Mouse (Mus musculus): ENCODE data around the gene Gm20388. TPM values are rescaled to one million over a fixed set of nuclear protein-coding genes. Genes with fewer than 3 reads are reported as not detected.
"Not testable (repeated sequence)": the region's sequence is repeated elsewhere in the genome, so short reads cannot be mapped to it uniquely, and the experiment has no call there.

Gm20388 gene
- polyA plus RNA-seq, 1 experiment from 2014 or later: 7.4 TPM

DNA sequence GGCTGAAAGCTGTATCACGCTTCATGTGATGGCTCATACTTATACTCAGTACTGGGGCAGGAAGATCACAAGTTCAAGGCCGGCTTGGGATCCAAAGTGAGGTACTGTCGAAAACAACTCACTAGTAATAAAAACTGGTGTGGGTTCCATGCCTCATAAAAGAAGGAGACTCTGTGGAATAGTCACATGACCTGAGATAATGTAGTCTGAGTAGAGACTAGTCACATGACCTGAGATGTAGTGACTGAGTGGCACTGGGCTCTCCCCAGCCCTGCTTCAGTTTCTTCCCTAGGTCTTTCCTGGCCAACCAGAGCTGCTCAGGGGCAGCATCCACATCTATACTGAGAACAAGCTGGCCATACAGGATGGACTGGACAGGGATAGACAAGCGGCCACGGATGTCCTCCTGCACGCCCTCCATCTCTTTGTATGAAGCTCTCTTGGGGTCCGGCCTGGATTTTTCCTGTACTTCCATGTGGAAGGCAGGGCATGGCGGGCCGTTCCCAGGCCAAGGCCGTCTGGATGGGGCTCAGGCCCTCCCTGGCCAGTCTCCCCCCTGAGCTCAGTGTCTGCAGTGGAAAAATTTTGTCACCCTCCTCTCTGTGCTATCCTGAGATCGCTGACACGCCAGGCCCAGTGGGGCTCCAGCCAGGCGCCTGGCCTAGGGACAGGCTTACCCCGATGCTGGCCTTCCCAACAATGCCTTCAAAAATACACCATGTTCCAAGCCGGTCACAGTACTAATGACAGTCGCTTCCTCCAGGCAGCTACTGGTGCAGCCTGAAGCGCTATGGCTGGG is 2713.4 kb downstream of the Gm20388 start:
- Histone ChIP-seq H3K27me3 (0 out of 2 replicates have a peak, but pooled peaks cover 5% of the 10 kb centered on the region), H3K4me1 (peaks cover 25% of the 10 kb centered on the region)
- ATAC-seq (replicated peaks; ENCODE audit: low FRiP score): no peak

DNA sequence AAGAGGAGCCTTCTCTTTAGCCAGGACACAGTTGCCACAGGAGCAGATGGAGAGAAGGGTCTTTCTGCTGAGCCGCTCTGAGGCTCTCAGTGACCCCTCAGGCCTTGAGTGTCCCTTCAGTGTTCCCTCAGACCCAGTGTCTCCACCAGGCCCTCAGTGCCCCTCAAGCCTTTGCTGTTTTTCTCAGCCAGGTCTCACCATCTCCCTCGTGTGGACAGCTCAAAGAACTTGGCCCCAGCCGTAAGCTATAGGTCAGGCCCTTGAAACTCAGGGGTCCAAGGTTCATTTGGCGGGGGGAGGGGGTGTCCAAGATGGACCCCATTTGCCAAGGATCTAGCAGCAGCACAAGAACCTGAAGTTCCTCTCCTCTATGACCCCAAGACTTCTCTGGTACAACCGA is 2714.0 kb downstream of the Gm20388 start:
- ATAC-seq (replicated peaks; ENCODE audit: low FRiP score): no peak
- no peaks in the 10 kb centered on the region for H3K36me3 ChIP-seq
- H3K4me1 ChIP-seq: peaks cover 22% of the 10 kb centered on the region

More for the DNA sequence above, 2713.4 kb downstream of the Gm20388 start:
- H3K27ac ChIP-seq: no peak overlapping the region
- no peaks in the 10 kb centered on the region for H3K9me3 ChIP-seq (replicated peaks)
- no peak overlapping the region for H3K4me2 ChIP-seq
- H3K4me3 ChIP-seq (replicated peaks): no peak overlapping the region
- no peak overlapping the region for H3K9ac ChIP-seq
- no peaks in the 10 kb centered on the region for H3K36me3 ChIP-seq
- 91% methylated on average over 17 of the region's 17 CpGs for WGBS

DNA sequence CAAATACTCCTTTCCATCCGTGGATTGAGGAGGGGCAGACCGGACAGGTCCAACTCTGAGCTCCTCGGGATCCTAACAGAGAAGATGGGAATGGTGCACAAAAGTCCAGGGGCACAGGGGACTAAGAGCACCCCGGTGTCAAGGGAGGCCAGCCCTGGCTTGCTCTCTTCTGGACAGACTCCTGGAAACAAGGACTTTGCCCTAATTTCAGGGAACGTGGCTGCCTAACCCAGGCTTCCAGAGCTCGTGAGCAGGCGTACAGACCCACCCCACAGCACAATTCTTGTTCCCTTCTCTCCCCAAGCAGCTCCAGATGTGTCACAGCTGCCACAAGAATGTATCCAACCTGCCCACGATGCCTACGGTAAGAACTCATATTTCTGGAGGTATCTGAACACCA is 2715.2 kb downstream of the Gm20388 start:
- no peaks in the 10 kb centered on the region for H3K36me3 ChIP-seq
- no peak overlapping the region for H3K27ac ChIP-seq
- peaks cover 15% of the 10 kb centered on the region for H3K27me3 ChIP-seq
- no peak overlapping the region for H3K4me3 ChIP-seq (replicated peaks)
- 84% methylated on average over 9 of the region's 9 CpGs for WGBS
- H3K9me3 ChIP-seq (replicated peaks): no peaks in the 10 kb centered on the region
- H3K4me2 ChIP-seq: no peak overlapping the region
- ATAC-seq (replicated peaks; ENCODE audit: low FRiP score): no peak
- H3K4me1 ChIP-seq: peaks cover 13% of the 10 kb centered on the region
- H3K9ac ChIP-seq: no peak overlapping the region

More for the DNA sequence above, 2714.0 kb downstream of the Gm20388 start:
- Histone ChIP-seq H3K27me3 (peaks cover 9% of the 10 kb centered on the region), H3K4me3 (replicated peaks) (no peak overlapping the region), H3K9ac (no peak overlapping the region), H3K9me3 (replicated peaks) (no peaks in the 10 kb centered on the region), H3K4me2 (no peak overlapping the region), H3K27ac (no peak overlapping the region)
- 68% methylated on average over 5 of the region's 5 CpGs for WGBS

DNA sequence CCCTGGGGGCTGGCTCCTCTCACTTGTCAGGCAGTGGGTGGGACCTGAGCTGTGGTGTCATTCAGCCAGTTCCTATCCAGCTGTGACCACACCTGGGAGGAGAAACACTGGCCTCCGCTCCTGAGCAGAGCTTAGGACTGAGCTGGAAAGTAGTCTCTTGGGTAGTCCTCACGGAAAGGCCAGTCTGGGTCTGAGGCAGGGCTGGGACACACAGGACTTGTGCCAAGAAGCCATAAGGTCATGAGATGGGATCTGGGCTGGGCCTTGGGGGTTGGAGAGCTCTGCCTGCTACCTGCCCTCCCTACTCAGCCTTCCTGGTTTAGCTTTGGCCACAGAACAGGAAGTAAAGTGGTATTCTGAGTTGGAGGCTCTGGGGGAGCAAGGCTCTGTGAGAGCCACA is 2716.3 kb downstream of the Gm20388 start:
- H3K27me3 ChIP-seq: peaks cover 15% of the 10 kb centered on the region
- H3K27ac ChIP-seq: no peak overlapping the region
- no peak for ATAC-seq (replicated peaks; ENCODE audit: low FRiP score)
- no peaks in the 10 kb centered on the region for H3K9me3 ChIP-seq (replicated peaks)
- H3K36me3 ChIP-seq: no peaks in the 10 kb centered on the region
- WGBS: 79% methylated on average over 2 of the region's 2 CpGs
- peaks cover 5% of the 10 kb centered on the region; the same call in 1 of the 2 replicates for H3K4me1 ChIP-seq
- no peak overlapping the region for H3K9ac ChIP-seq
- no peak overlapping the region for H3K4me2 ChIP-seq
- H3K4me3 ChIP-seq (replicated peaks): no peak overlapping the region

DNA sequence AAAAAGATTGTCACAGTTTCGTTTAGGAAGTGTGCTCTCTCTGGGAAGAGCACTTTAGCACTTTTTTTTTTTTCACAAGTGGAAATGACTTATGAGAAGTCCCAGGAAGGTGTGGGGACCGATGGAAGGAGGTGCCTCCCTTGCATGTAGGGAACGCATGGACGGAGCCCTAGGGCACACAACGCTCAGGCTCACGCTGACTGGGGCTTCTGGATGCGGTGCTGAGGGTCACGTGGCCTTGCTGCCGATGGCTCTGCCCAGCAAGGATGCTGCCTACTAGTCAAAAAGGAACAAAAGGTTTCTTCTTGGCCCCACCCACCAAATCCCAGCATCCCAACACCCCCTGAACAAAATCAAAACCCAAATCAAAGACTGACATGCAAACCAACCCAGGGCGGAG is 2718.7 kb downstream of the Gm20388 start:
- no peak for ATAC-seq (replicated peaks; ENCODE audit: low FRiP score)
- H3K36me3 ChIP-seq: peaks cover 8% of the 10 kb centered on the region; the same call in 1 of the 2 replicates
- 37% methylated on average over 10 of the region's 10 CpGs for WGBS

DNA sequence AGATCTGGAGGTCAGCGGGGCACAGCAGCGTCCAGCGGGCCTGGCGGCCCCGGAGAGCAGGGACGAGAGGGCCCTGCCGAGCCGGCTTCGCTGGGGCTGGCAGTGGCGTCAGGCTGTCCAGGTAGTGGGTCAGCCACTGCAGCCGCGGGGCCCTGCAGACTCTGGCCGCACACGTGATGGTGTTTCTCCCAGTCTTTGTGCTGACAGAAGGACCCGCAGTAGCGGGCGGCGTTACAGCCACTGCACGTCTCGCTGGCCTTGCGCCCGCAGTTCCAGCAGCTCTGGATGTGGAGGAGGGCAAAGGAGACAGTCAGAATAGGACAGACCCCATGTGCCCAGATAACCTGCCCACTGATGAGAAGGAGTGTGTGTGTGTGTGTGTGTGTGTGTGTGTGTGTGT is 2720.1 kb downstream of the Gm20388 start:
- peaks cover 15% of the 10 kb centered on the region for H3K27me3 ChIP-seq
- H3K4me2 ChIP-seq: peak overlapping the region; percentile 14
- H3K36me3 ChIP-seq: peaks cover 8% of the 10 kb centered on the region; the same call in 1 of the 2 replicates
- 0 out of 2 replicates have a peak, but pooled peaks cover 11% of the 10 kb centered on the region for H3K4me1 ChIP-seq
- H3K9me3 ChIP-seq (replicated peaks): no peaks in the 10 kb centered on the region
- 54% methylated on average over 22 of the region's 22 CpGs for WGBS
- H3K9ac ChIP-seq: no peak overlapping the region
- ATAC-seq (replicated peaks; ENCODE audit: low FRiP score): peak; percentile 52
- no peak overlapping the region for H3K27ac ChIP-seq
- H3K4me3 ChIP-seq (replicated peaks): no peak overlapping the region

More for the DNA sequence above, 2718.7 kb downstream of the Gm20388 start:
- Histone ChIP-seq H3K4me1 (0 out of 2 replicates have a peak, but pooled peaks cover 4% of the 10 kb centered on the region), H3K4me3 (replicated peaks) (no peak overlapping the region), H3K9me3 (replicated peaks) (no peaks in the 10 kb centered on the region), H3K9ac (no peak overlapping the region), H3K27me3 (peaks cover 15% of the 10 kb centered on the region), H3K27ac (no peak overlapping the region), H3K4me2 (no peak overlapping the region)

DNA sequence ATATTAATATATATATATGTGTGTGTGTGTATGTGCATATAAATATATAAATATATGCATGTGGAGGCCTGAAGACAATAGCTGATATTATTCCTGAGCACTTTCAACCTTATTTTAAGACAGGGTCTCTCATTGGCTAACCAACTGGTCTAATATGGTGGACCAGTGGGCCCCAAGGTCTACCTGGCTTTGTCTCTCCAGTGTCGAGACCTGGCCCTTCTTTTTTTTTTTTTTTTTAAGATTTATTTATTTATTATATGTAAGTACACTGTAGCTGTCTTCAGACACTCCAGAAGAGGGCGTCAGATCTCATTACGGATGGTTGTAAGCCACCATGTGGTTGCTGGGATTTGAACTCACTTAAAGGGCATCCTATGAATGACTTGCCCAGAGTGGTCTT is 2721.5 kb downstream of the Gm20388 start:
- H3K4me2 ChIP-seq; H3K4me3 ChIP-seq (replicated peaks); H3K27ac ChIP-seq; ATAC-seq (replicated peaks; ENCODE audit: low FRiP score); H3K36me3 ChIP-seq; H3K9ac ChIP-seq; H3K9me3 ChIP-seq (replicated peaks): not testable (repeated sequence)
- WGBS: 71% methylated on average over 3 of the region's 3 CpGs
- peaks cover 15% of the 10 kb centered on the region for H3K27me3 ChIP-seq
- H3K4me1 ChIP-seq: peaks cover 22% of the 10 kb centered on the region; the same call in 1 of the 2 replicates

DNA sequence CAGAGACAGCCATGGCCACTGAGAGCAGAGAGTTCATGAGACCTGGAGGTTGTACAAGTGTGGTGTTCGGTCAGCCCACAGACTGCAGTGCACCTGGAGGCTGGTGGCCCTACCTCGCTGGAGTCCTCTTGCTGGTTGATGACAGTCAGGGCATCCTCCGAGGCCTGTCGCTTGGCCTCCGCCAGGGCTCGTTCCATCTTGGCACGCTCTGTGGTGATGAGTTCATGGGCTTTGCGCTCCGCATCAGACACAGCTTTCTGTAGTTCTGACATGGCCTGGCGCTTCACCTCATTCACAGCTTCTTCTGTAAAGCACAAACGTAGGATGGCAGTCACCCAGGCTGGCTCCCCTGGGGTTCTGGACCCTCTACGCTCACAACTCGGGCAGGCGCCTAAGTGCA is 2722.6 kb downstream of the Gm20388 start:
- H3K4me3 ChIP-seq (replicated peaks): no peak overlapping the region

DNA sequence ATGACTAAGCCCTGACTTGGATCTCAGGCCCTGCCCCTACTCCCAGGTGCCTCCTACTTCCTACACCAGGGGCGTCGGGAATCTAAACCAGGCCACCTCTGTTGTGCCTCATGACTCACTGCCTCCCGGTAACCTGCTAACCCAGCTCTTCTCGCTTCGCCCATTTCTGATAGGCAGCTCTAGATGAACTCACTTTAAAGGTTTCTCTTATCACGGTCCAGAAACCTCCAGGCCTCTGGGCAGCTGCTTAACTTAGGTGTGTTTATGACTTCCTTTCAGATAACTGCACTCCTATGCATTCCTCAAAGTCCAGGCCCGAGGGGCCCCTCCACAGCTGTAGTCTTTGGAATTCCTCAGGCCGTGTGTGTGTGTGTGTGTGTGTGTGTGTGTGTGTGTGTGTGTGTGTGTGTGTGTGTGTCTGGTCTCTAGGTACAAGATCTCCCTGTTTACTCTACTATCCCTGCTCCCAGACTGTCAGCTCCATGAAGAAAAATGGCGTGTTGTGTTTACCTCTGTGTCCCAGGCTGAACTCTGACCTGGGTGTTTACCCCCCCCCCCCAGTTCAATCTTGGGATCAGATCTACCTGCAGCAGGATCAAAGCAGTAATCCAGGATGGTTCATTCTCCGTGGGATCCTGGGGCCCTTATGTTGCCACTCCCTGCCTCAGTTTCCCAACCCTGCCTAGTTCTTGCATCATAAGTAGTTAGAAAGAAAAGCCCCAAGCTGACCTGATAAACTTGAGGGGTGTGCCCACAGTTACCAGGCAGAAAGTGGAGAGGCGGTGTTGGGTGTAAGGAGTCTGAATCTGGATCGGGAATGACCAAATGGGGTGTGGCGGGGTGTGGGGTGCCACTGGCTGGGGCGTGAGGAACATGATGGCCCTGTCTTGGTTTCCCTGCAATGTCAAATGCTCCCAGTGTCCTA is 2725.5 kb downstream of the Gm20388 start:
- Histone ChIP-seq H3K9me3 (replicated peaks) (no peaks in the 10 kb centered on the region), H3K27me3 (no peaks in the 10 kb centered on the region), H3K4me3 (replicated peaks) (no peak overlapping the region), H3K27ac (peak overlapping the region; percentile 61), H3K36me3 (peaks cover 8% of the 10 kb centered on the region; the same call in 1 of the 2 replicates), H3K9ac (no peak overlapping the region), H3K4me1 (peaks cover 37% of the 10 kb centered on the region), H3K4me2 (no peak overlapping the region)
- ATAC-seq (replicated peaks; ENCODE audit: low FRiP score): peak; percentile 73
- 49% methylated on average over 14 of the region's 14 CpGs for WGBS

More for the DNA sequence above, 2722.6 kb downstream of the Gm20388 start:
- peaks cover 22% of the 10 kb centered on the region for H3K4me1 ChIP-seq
- no peak overlapping the region for H3K27ac ChIP-seq
- peaks cover 8% of the 10 kb centered on the region; the same call in 1 of the 2 replicates for H3K36me3 ChIP-seq
- no peak overlapping the region for H3K9ac ChIP-seq
- no peaks in the 10 kb centered on the region for H3K9me3 ChIP-seq (replicated peaks)
- 93% methylated on average over 14 of the region's 14 CpGs for WGBS
- H3K27me3 ChIP-seq: peaks cover 15% of the 10 kb centered on the region
- H3K4me2 ChIP-seq: no peak overlapping the region
- ATAC-seq (replicated peaks; ENCODE audit: low FRiP score): no peak

DNA sequence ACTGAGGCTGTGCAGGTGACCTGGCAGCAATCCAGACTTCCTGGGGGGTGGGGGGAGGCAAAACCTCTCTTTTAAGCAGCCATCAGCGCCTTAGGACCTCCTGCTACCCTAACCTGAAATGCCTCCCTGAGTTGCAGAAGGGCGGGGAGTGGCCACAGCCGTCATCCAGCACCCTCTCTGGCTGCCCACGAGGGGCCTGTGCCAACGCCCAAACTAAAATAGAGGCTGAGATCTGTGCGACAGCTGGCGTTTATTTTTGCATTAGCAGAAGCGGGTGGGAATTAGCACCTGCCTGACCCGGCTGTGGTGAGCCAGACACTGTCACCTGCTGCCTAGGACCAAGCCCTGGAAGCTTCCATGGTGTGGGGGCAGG is 2726.1 kb downstream of the Gm20388 start:
- H3K27me3 ChIP-seq: no peaks in the 10 kb centered on the region
- no peak for ATAC-seq (replicated peaks; ENCODE audit: low FRiP score)
- no peaks in the 10 kb centered on the region for H3K9me3 ChIP-seq (replicated peaks)
- no peak overlapping the region for H3K4me2 ChIP-seq
- H3K4me1 ChIP-seq: peaks cover 41% of the 10 kb centered on the region
- 61% methylated on average over 9 of the region's 9 CpGs for WGBS
- peaks cover 8% of the 10 kb centered on the region; the same call in 1 of the 2 replicates for H3K36me3 ChIP-seq
- H3K4me3 ChIP-seq (replicated peaks): no peak overlapping the region
- no peak overlapping the region for H3K9ac ChIP-seq
- H3K27ac ChIP-seq: 0 out of 2 replicates have a peak overlapping the region, but pooled peaks have one; percentile 14

DNA sequence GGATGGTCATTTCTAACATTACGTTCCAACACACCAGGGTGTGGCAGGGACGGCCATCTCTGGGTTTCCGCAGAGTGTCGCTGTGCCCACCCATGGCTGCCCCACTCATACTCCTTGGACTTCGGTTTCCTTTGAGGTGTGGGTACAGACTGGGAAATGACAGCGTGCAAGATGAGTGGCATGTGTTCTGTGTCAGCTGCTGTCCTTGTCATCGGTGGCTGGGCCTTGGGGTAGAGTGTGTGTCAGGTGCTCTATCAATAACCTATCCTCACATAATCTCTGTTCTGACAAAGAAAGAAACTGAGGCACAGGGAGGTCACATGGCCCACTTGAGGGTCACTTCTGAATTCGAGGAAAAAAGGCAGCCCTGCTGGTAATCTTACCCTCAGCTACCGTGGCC is 2726.6 kb downstream of the Gm20388 start:
- peaks cover 46% of the 10 kb centered on the region for H3K4me1 ChIP-seq
- H3K36me3 ChIP-seq: peaks cover 8% of the 10 kb centered on the region; the same call in 1 of the 2 replicates
- H3K4me2 ChIP-seq: no peak overlapping the region
- no peaks in the 10 kb centered on the region for H3K27me3 ChIP-seq
- no peak overlapping the region for H3K9ac ChIP-seq
- H3K27ac ChIP-seq: no peak overlapping the region
- H3K4me3 ChIP-seq (replicated peaks): no peak overlapping the region
- H3K9me3 ChIP-seq (replicated peaks): no peaks in the 10 kb centered on the region
- ATAC-seq (replicated peaks; ENCODE audit: low FRiP score): no peak
- WGBS: 90% methylated on average over 9 of the region's 9 CpGs

DNA sequence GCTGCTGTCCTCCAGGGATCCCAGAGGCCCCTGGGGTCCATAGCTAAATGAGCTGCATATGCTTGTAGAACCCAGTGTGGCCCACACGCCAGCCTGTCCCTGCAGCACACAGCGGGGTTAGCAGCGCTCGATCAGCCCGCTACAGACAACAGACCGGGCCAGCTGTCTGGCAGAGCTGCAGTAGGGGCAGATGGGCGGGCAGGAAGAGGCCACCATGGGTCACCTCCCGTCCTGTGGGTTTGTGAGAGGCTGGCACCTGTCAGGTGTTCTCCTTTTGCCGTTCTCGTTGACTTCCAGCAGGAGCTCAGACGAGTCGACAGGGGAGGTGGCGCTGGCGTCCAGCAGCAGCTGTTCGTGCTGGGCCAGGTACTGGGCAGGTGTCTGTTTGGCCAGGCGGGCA is 2728.0 kb downstream of the Gm20388 start:
- no peak overlapping the region for H3K4me2 ChIP-seq
- ATAC-seq (replicated peaks; ENCODE audit: low FRiP score): no peak
- no peak overlapping the region for H3K9ac ChIP-seq
- peaks cover 49% of the 10 kb centered on the region for H3K4me1 ChIP-seq
- no peak overlapping the region for H3K4me3 ChIP-seq (replicated peaks)
- 73% methylated on average over 16 of the region's 16 CpGs for WGBS
- H3K9me3 ChIP-seq (replicated peaks): no peaks in the 10 kb centered on the region
- H3K27me3 ChIP-seq: no peaks in the 10 kb centered on the region
- no peak overlapping the region for H3K27ac ChIP-seq
- peaks cover 3% of the 10 kb centered on the region; the same call in 1 of the 2 replicates for H3K36me3 ChIP-seq
